Mouse (Mus musculus): Measurements from ENCODE around the gene Uck2. TPM values are rescaled to one million over a fixed set of nuclear protein-coding genes. Genes with fewer than 3 reads are reported as not detected.
A peak's percentile ranks its signal among the peaks of the same experiment; 100 is the strongest.

Gene Uck2
- polyA plus RNA-seq, 1 experiment from 2014 or later: 49.5 TPM

- no peak overlapping the region for H3K4me3 ChIP-seq (replicated peaks)
- H3K9ac ChIP-seq: no peak overlapping the region
- H3K4me2 ChIP-seq (replicated peaks): no peak overlapping the region
- no peaks in the 10 kb centered on the region for H3K36me3 ChIP-seq
- H3K9me3 ChIP-seq: no peaks in the 10 kb centered on the region
- no peak overlapping the region for H3K27ac ChIP-seq
- no peak for ATAC-seq
- no peaks in the 10 kb centered on the region for H3K27me3 ChIP-seq (replicated peaks)
- H3K4me1 ChIP-seq (replicated peaks): peaks cover 29% of the 10 kb centered on the region
- WGBS: 77% methylated on average over 9 of the region's 9 CpGs
Measured at GRCm38 (mm10) chr1:167246275-167246674, 38.8 kb downstream of the Uck2 start.

GRCm38 (mm10) chr1:167245180-167245641 lies 39.9 kb downstream of the Uck2 start:
- H3K27me3 ChIP-seq (replicated peaks): no peaks in the 10 kb centered on the region
- ATAC-seq: no peak
- H3K27ac ChIP-seq: 0 out of 2 replicates have a peak overlapping the region, but pooled peaks have one; percentile 0
- WGBS: 57% methylated on average over 9 of the region's 9 CpGs
- H3K4me3 ChIP-seq (replicated peaks): no peak overlapping the region
- H3K4me1 ChIP-seq (replicated peaks): peaks cover 29% of the 10 kb centered on the region
- H3K36me3 ChIP-seq: no peaks in the 10 kb centered on the region
- no peak overlapping the region for H3K9ac ChIP-seq
- H3K9me3 ChIP-seq: no peaks in the 10 kb centered on the region
- H3K4me2 ChIP-seq (replicated peaks): no peak overlapping the region

GRCm38 (mm10) chr1:167242191-167242681 lies 42.9 kb downstream of the Uck2 start:
- H3K27ac ChIP-seq: no peak overlapping the region
- 54% methylated on average over 7 of the region's 7 CpGs for WGBS
- H3K4me2 ChIP-seq (replicated peaks): no peak overlapping the region
- no peak overlapping the region for H3K4me3 ChIP-seq (replicated peaks)
- no peaks in the 10 kb centered on the region for H3K9me3 ChIP-seq
- no peak for ATAC-seq
- H3K9ac ChIP-seq: no peak overlapping the region
- H3K4me1 ChIP-seq (replicated peaks): peaks cover 22% of the 10 kb centered on the region
- no peaks in the 10 kb centered on the region for H3K36me3 ChIP-seq
- H3K27me3 ChIP-seq (replicated peaks): no peaks in the 10 kb centered on the region

DNA sequence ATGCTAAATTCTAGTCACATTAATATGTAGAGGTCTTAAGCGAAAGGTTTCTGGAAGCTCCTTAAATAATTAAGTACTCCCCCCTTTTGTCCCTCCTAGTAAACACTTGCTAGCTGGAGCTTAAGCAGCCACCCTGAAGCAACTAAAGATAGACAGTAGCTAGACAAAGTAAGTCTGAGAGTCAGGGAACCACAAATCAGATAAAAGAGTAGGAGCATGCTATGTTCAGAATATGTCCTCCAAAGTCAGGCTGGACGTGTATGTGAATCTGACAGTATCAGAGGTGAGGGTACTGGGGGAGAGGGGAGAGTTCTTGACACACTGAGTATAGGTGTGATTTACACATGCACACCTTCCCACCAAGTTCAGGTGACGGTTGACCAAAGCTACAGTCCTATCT lies 43.6 kb downstream of the Uck2 start:
- H3K36me3 ChIP-seq: no peaks in the 10 kb centered on the region
- H3K4me3 ChIP-seq (replicated peaks): no peak overlapping the region
- H3K27me3 ChIP-seq (replicated peaks): no peaks in the 10 kb centered on the region
- WGBS: 81% methylated on average over 3 of the region's 3 CpGs
- no peak overlapping the region for H3K9ac ChIP-seq
- no peak overlapping the region for H3K4me2 ChIP-seq (replicated peaks)
- no peak for ATAC-seq
- H3K27ac ChIP-seq: no peak overlapping the region
- H3K4me1 ChIP-seq (replicated peaks): peaks cover 23% of the 10 kb centered on the region
- no peaks in the 10 kb centered on the region for H3K9me3 ChIP-seq

- Histone ChIP-seq H3K9me3 (no peaks in the 10 kb centered on the region), H3K4me3 (replicated peaks) (no peak overlapping the region), H3K9ac (no peak overlapping the region), H3K36me3 (no peaks in the 10 kb centered on the region), H3K4me2 (replicated peaks) (no peak overlapping the region), H3K27ac (no peak overlapping the region), H3K4me1 (replicated peaks) (peaks cover 20% of the 10 kb centered on the region), H3K27me3 (replicated peaks) (no peaks in the 10 kb centered on the region)
- WGBS: 55% methylated on average over 5 of the region's 5 CpGs
- no peak for ATAC-seq
Measured at GRCm38 (mm10) chr1:167240361-167240760, 44.8 kb downstream of the Uck2 start.

DNA sequence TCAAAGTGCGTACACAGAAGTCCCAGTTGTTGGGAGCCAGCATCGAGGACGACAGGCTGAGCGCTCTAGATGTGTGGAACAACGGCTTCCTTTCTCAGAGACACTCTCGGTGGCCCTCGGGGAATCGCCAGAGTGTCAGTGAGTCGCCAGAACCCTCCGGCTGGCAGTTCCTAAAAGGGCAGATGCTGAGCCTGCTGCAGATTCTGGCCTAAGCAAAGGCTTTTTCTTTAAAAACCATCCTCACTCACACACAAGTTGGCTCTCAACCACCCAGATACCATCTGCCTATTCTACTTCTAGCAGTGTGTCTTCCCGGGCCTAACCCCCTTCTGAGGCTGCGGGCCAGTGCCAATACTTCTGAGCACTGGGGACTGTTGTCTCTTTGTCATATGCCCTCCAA lies 45.2 kb downstream of the Uck2 start:
- ATAC-seq: no peak
- Histone ChIP-seq H3K36me3 (no peaks in the 10 kb centered on the region), H3K4me1 (replicated peaks) (peaks cover 16% of the 10 kb centered on the region), H3K9ac (no peak overlapping the region), H3K27me3 (replicated peaks) (no peaks in the 10 kb centered on the region), H3K9me3 (no peaks in the 10 kb centered on the region), H3K4me3 (replicated peaks) (no peak overlapping the region), H3K4me2 (replicated peaks) (no peak overlapping the region), H3K27ac (no peak overlapping the region)
- WGBS: 68% methylated on average over 12 of the region's 12 CpGs

GRCm38 (mm10) chr1:167237798-167238197 lies 47.3 kb downstream of the Uck2 start:
- peaks cover 5% of the 10 kb centered on the region; the same call in 1 of the 2 replicates for H3K36me3 ChIP-seq
- 0 out of 2 replicates have a peak, but pooled peaks cover 9% of the 10 kb centered on the region for H3K4me1 ChIP-seq (replicated peaks)
- H3K9ac ChIP-seq: no peak overlapping the region
- ATAC-seq: no peak
- H3K4me2 ChIP-seq (replicated peaks): no peak overlapping the region
- H3K27ac ChIP-seq: no peak overlapping the region
- WGBS: 80% methylated on average over 11 of the region's 11 CpGs
- H3K27me3 ChIP-seq (replicated peaks): no peaks in the 10 kb centered on the region
- no peaks in the 10 kb centered on the region for H3K9me3 ChIP-seq
- H3K4me3 ChIP-seq (replicated peaks): no peak overlapping the region

- Histone ChIP-seq H3K9me3 (no peaks in the 10 kb centered on the region), H3K9ac (no peak overlapping the region), H3K36me3 (peaks cover 5% of the 10 kb centered on the region; the same call in 1 of the 2 replicates), H3K27ac (no peak overlapping the region), H3K4me2 (replicated peaks) (no peak overlapping the region), H3K4me1 (replicated peaks) (0 out of 2 replicates have a peak, but pooled peaks cover 4% of the 10 kb centered on the region), H3K4me3 (replicated peaks) (no peak overlapping the region), H3K27me3 (replicated peaks) (no peaks in the 10 kb centered on the region)
- no peak for ATAC-seq
- WGBS: 58% methylated on average over 8 of the region's 8 CpGs
Measured at GRCm38 (mm10) chr1:167236790-167237189, 48.3 kb downstream of the Uck2 start.

- Histone ChIP-seq H3K4me2 (replicated peaks) (no peak overlapping the region), H3K4me1 (replicated peaks) (0 out of 2 replicates have a peak, but pooled peaks cover 4% of the 10 kb centered on the region), H3K4me3 (replicated peaks) (no peak overlapping the region), H3K36me3 (peaks cover 5% of the 10 kb centered on the region; the same call in 1 of the 2 replicates), H3K9ac (no peak overlapping the region), H3K27ac (no peak overlapping the region), H3K27me3 (replicated peaks) (no peaks in the 10 kb centered on the region), H3K9me3 (no peaks in the 10 kb centered on the region)
- 92% methylated on average over 10 of the region's 10 CpGs for WGBS
- ATAC-seq: no peak
Measured at GRCm38 (mm10) chr1:167234344-167234743, 50.8 kb downstream of the Uck2 start.

GRCm38 (mm10) chr1:167232918-167233317 lies 52.2 kb downstream of the Uck2 start:
- Histone ChIP-seq H3K4me1 (replicated peaks) (0 out of 2 replicates have a peak, but pooled peaks cover 4% of the 10 kb centered on the region), H3K4me2 (replicated peaks) (no peak overlapping the region), H3K9me3 (no peaks in the 10 kb centered on the region), H3K36me3 (peaks cover 5% of the 10 kb centered on the region; the same call in 1 of the 2 replicates), H3K27me3 (replicated peaks) (no peaks in the 10 kb centered on the region), H3K4me3 (replicated peaks) (no peak overlapping the region), H3K27ac (no peak overlapping the region), H3K9ac (no peak overlapping the region)
- 84% methylated on average over 7 of the region's 7 CpGs for WGBS
- no peak for ATAC-seq

DNA sequence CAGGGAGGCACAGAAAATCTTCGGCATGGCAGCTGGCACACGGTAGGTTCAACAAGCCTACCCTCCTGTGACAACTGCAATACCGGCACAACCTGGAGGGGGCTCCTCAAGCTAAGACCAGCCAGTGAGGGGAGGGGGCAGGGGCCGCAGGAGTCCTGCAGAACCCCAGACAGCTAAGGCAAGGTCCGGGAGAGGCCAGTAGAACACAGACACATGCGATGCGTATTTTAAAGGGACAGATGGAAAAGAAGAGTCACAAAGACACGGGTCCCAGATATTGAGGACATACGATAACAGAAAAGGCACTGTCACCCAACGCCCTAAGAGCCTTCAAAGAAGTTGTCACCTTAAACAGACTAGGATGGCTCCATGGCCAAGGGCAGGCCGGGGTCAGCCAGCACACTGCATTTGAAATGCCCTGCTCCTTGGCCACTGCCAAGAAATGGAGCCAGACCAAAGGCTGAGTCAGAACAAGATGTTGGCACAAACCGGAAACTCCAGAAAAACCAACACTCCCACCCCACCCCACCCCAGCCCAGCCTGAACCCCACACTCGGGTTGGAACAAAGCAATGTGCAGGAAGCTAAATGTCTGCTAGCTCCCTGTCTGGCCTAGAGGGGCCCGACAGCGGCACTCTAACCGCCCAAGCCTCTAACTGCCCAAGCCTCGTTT lies 53.4 kb downstream of the Uck2 start:
- ATAC-seq: peak; percentile 51
- Histone ChIP-seq H3K27ac (no peak overlapping the region), H3K4me1 (replicated peaks) (no peaks in the 10 kb centered on the region), H3K27me3 (replicated peaks) (no peaks in the 10 kb centered on the region), H3K9me3 (no peaks in the 10 kb centered on the region), H3K36me3 (peaks cover 5% of the 10 kb centered on the region; the same call in 1 of the 2 replicates), H3K9ac (no peak overlapping the region), H3K4me3 (replicated peaks) (no peak overlapping the region), H3K4me2 (replicated peaks) (no peak overlapping the region)
- WGBS: 80% methylated on average over 17 of the region's 17 CpGs

GRCm38 (mm10) chr1:167230930-167231611 lies 54.0 kb downstream of the Uck2 start:
- no peak overlapping the region for H3K27ac ChIP-seq
- no peaks in the 10 kb centered on the region for H3K4me1 ChIP-seq (replicated peaks)
- no peaks in the 10 kb centered on the region for H3K27me3 ChIP-seq (replicated peaks)
- peaks cover 5% of the 10 kb centered on the region; the same call in 1 of the 2 replicates for H3K36me3 ChIP-seq
- WGBS: 84% methylated on average over 17 of the region's 17 CpGs
- no peak overlapping the region for H3K4me3 ChIP-seq (replicated peaks)
- no peak overlapping the region for H3K9ac ChIP-seq
- no peak overlapping the region for H3K4me2 ChIP-seq (replicated peaks)
- H3K9me3 ChIP-seq: no peaks in the 10 kb centered on the region
- peak; percentile 79 for ATAC-seq

All from intestine, embryonic 15.5 days (tissue).